Mouse (Mus musculus) forebrain, embryonic 11.5 days (tissue): ENCODE data around the gene Stxbp2. TPM values are rescaled to one million over a fixed set of nuclear protein-coding genes. Genes with fewer than 3 reads are reported as not detected.
A peak's percentile ranks its signal among the peaks of the same experiment; 100 is the strongest.

Experiments used
- ATAC-seq: fragments of 200-750 bp; cut with Nextera tagmentation; replicated peaks from 2 replicates; pipeline ENCODE4 v1.8.0; 2017; ENCODE audit warnings: moderate TSS enrichment; ENCODE audit not compliant: low FRiP score
- DNase-seq: peaks from one replicate; pipeline ENCODE4 v3.0.0-alpha.2; 2017; ENCODE audit warnings: low spot score
- H3K27ac ChIP-seq: fragments of 300-500 bp; sonication (generic); 2 replicates; pipeline ENCODE4 v1.5.1; 2014; ENCODE audit warnings: low read depth, low read length
- H3K27me3 ChIP-seq: fragments of 300-500 bp; sonication (generic); 2 replicates; pipeline ENCODE4 v1.6.1; 2014; ENCODE audit warnings: mild to moderate bottlenecking, low read length, mixed read lengths; ENCODE audit not compliant: control insufficient read depth, insufficient read depth
- H3K36me3 ChIP-seq: fragments of 300-500 bp; sonication (generic); 2 replicates; pipeline ENCODE4 v1.6.1; 2014; ENCODE audit warnings: mild to moderate bottlenecking, low read length, moderate library complexity, mixed read lengths; ENCODE audit not compliant: control insufficient read depth, insufficient read depth
- H3K4me1 ChIP-seq: fragments of 300-500 bp; sonication (generic); replicated peaks from 2 replicates; pipeline ENCODE4 v1.6.1; 2014; ENCODE audit warnings: low read length, mixed read lengths; ENCODE audit not compliant: control insufficient read depth, insufficient read depth
- H3K4me2 ChIP-seq: fragments of 300-500 bp; sonication (generic); 2 replicates; pipeline ENCODE4 v1.6.1; 2014; ENCODE audit warnings: low read depth, mild to moderate bottlenecking, low read length, moderate library complexity, mixed read lengths; ENCODE audit not compliant: severe bottlenecking
- H3K4me3 ChIP-seq: fragments of 300-500 bp; sonication (generic); 2 replicates; pipeline ENCODE4 v1.5.1; 2014; ENCODE audit warnings: low read depth, low read length
- H3K9ac ChIP-seq: fragments of 300-500 bp; sonication (generic); 2 replicates; pipeline ENCODE4 v1.6.1; 2014; ENCODE audit warnings: low read length
- H3K9me3 ChIP-seq: fragments of 300-500 bp; sonication (generic); 2 replicates; pipeline ENCODE4 v1.6.1; 2016; ENCODE audit warnings: low read length, mixed read lengths; ENCODE audit not compliant: control insufficient read depth
- WGBS: fragments of 180-500 bp; shearing (Covaris S2); extraction: QIAGEN DNeasy Blood & Tissue Kit; methylation state at CpG from one replicate; pipeline ENCODE4 v1.1.7; 2014; 5-methylcytosine and 5-hydroxymethylcytosine counted together
- polyA plus RNA-seq: library from polyadenylated mRNA; unstranded; fragments of >200 nt; fragmentation: Nextera tagmentation; extraction: Ambion mirVana; gene quantifications from 2 replicates; pipeline ENCODE4 v1.2.1, GENCODE M21; 2014

Stxbp2 gene
- polyA plus RNA-seq, 1 experiment from 2014 or later, result 36.7 TPM

GRCm38 (mm10) chr8:3664405-3664804, 33.6 kb downstream of the Stxbp2 start:
- H3K27me3 ChIP-seq, result no peaks in the 10 kb centered on the region
- ATAC-seq (no peak), DNase-seq (no peak)
- WGBS, result 75% methylated on average over 5 of the region's 5 CpGs
- H3K4me3 ChIP-seq, result no peak overlapping the region
- no peak overlapping the region for H3K4me2 ChIP-seq
- no peak overlapping the region for H3K9ac ChIP-seq
- H3K27ac ChIP-seq, result no peak overlapping the region
- no peaks in the 10 kb centered on the region for H3K9me3 ChIP-seq
- H3K4me1 ChIP-seq, result no peaks in the 10 kb centered on the region
- H3K36me3 ChIP-seq, result no peaks in the 10 kb centered on the region

GRCm38 (mm10) chr8:3665507-3665906, 34.8 kb downstream of the Stxbp2 start, which contains the start of gene Mcemp1:
TSS of gene Mcemp1 (plus strand) at chr8:3665754.
- DNase-seq, result no peak
- Histone ChIP-seq H3K4me3 (no peak within 1 kb of the TSS), H3K4me2 (no peak within 1 kb of the TSS), H3K9ac (no peak within 1 kb of the TSS), H3K9me3 (no peaks in the 10 kb centered on the region), H3K27ac (no peak within 1 kb of the TSS), H3K4me1 (no peaks in the 10 kb centered on the region), H3K36me3 (no peaks in the 10 kb centered on the region), H3K27me3 (no peaks in the 10 kb centered on the region)
- ATAC-seq, result no peak
- WGBS, result 76% methylated on average over 6 of the region's 6 CpGs

- DNase-seq (no peak), ATAC-seq (no peak)
- no peak overlapping the region for H3K9ac ChIP-seq
- no peak overlapping the region for H3K4me2 ChIP-seq
- H3K27me3 ChIP-seq, result no peaks in the 10 kb centered on the region
- H3K27ac ChIP-seq, result no peak overlapping the region
- no peak overlapping the region for H3K4me3 ChIP-seq
- H3K36me3 ChIP-seq, result no peaks in the 10 kb centered on the region
- H3K9me3 ChIP-seq, result no peaks in the 10 kb centered on the region
- no peaks in the 10 kb centered on the region for H3K4me1 ChIP-seq
- WGBS, result 88% methylated on average over 2 of the region's 2 CpGs
Observed at GRCm38 (mm10) chr8:3670388-3670787, 39.6 kb downstream of the Stxbp2 start.

GRCm38 (mm10) chr8:3671980-3672491, 41.3 kb downstream of the Stxbp2 start, which contains the start of gene Fcor:
TSS of gene Fcor (minus strand) at chr8:3672362.
- WGBS, result under 1% methylated on average over 23 of the region's 23 CpGs

GRCm38 (mm10) chr8:3674671-3675070, 43.9 kb downstream of the Stxbp2 start:
- H3K9me3 ChIP-seq, result no peaks in the 10 kb centered on the region
- peaks cover 3% of the 10 kb centered on the region; the same call in 1 of the 2 replicates for H3K4me1 ChIP-seq
- no peak overlapping the region for H3K27ac ChIP-seq
- DNase-seq (no peak), ATAC-seq (no peak)
- peaks cover 7% of the 10 kb centered on the region for H3K36me3 ChIP-seq
- WGBS, result 57% methylated on average over 3 of the region's 3 CpGs
- H3K4me3 ChIP-seq, result no peak overlapping the region
- H3K4me2 ChIP-seq, result no peak overlapping the region
- H3K27me3 ChIP-seq, result no peaks in the 10 kb centered on the region
- no peak overlapping the region for H3K9ac ChIP-seq

More at GRCm38 (mm10) chr8:3671980-3672491, 41.3 kb downstream of the Stxbp2 start, which contains the start of gene Fcor:
- Histone ChIP-seq H3K36me3 (no peaks in the 10 kb centered on the region), H3K9me3 (no peaks in the 10 kb centered on the region), H3K9ac (peak within 1 kb of the TSS; percentile 73), H3K4me2 (peak within 1 kb of the TSS; percentile 50), H3K4me3 (peak within 1 kb of the TSS; percentile 47), H3K27ac (peak within 1 kb of the TSS; percentile 37; the same call in 1 of the 2 replicates), H3K27me3 (no peaks in the 10 kb centered on the region), H3K4me1 (no peaks in the 10 kb centered on the region)
- DNase-seq, result peak; percentile 92
- peak; percentile 81 for ATAC-seq

- no peaks in the 10 kb centered on the region for H3K27me3 ChIP-seq
- no peaks in the 10 kb centered on the region for H3K9me3 ChIP-seq
- DNase-seq (peak; percentile 96), ATAC-seq (peak; percentile 82)
- peaks cover 3% of the 10 kb centered on the region; the same call in 1 of the 2 replicates for H3K4me1 ChIP-seq
- peak within 1 kb of the TSS; percentile 97 for H3K9ac ChIP-seq
- peak within 1 kb of the TSS; percentile 84 for H3K27ac ChIP-seq
- H3K4me2 ChIP-seq, result peak within 1 kb of the TSS; percentile 80
- 1% methylated on average over 61 of the region's 61 CpGs for WGBS
- peaks cover 7% of the 10 kb centered on the region for H3K36me3 ChIP-seq
- peak within 1 kb of the TSS; percentile 90 for H3K4me3 ChIP-seq
Observed at GRCm38 (mm10) chr8:3676131-3676992, 45.6 kb downstream of the Stxbp2 start, which contains the start of gene Trappc5. TSS of gene Trappc5 (plus strand) at chr8:3676299.

GRCm38 (mm10) chr8:3676993-3677579, 46.3 kb downstream of the Stxbp2 start:
- Histone ChIP-seq H3K4me2 (peak overlapping the region; percentile 80), H3K4me1 (peaks cover 3% of the 10 kb centered on the region; the same call in 1 of the 2 replicates), H3K27me3 (no peaks in the 10 kb centered on the region), H3K9me3 (no peaks in the 10 kb centered on the region), H3K36me3 (peaks cover 7% of the 10 kb centered on the region), H3K27ac (peak overlapping the region; percentile 84), H3K9ac (peak overlapping the region; percentile 97), H3K4me3 (peak overlapping the region; percentile 90)
- ATAC-seq, result peak; percentile 4; the same call in 1 of the 2 replicates
- DNase-seq, result no peak
- 6% methylated on average over 15 of the region's 15 CpGs for WGBS

- WGBS, result 98% methylated on average over 23 of the region's 23 CpGs
- no peaks in the 10 kb centered on the region for H3K9me3 ChIP-seq
- H3K36me3 ChIP-seq, result peaks cover 7% of the 10 kb centered on the region
Observed at GRCm38 (mm10) chr8:3678831-3679230, 48.1 kb downstream of the Stxbp2 start.

More at GRCm38 (mm10) chr8:3678831-3679230, 48.1 kb downstream of the Stxbp2 start:
- DNase-seq (no peak), ATAC-seq (no peak)
- peaks cover 3% of the 10 kb centered on the region; the same call in 1 of the 2 replicates for H3K4me1 ChIP-seq
- H3K4me3 ChIP-seq, result no peak overlapping the region
- no peak overlapping the region for H3K27ac ChIP-seq
- H3K9ac ChIP-seq, result no peak overlapping the region
- H3K27me3 ChIP-seq, result no peaks in the 10 kb centered on the region
- H3K4me2 ChIP-seq, result no peak overlapping the region
